Mouse (Mus musculus) ES-E14 (cell line): ENCODE results near the gene Rhbdd1. TPM values are rescaled to one million over a fixed set of nuclear protein-coding genes. Genes with fewer than 3 reads are reported as not detected.

Source experiments
- DNase-seq: peaks from one replicate; pipeline ENCODE4 v3.0.0-alpha.2; 2013; ENCODE audit warnings: low read depth, low spot score
- H3K27ac ChIP-seq: 2 replicates; pipeline ENCODE4 v1.5.1; 2012; ENCODE audit warnings: low read depth, mild to moderate bottlenecking, low read length, moderate library complexity, mixed read lengths; ENCODE audit not compliant: poor library complexity, insufficient read depth, severe bottlenecking
- H3K36me3 ChIP-seq: 2 replicates; pipeline ENCODE4 v1.6.1; 2012; ENCODE audit warnings: mild to moderate bottlenecking, low read length, moderate library complexity, mixed read lengths; ENCODE audit not compliant: control insufficient read depth, poor library complexity, insufficient read depth, severe bottlenecking
- H3K4me1 ChIP-seq, 2 experiments: fragments of 150-350 bp in 1 of 2; sonication (generic) in 1 of 2; 2 replicates each; pipeline ENCODE4 v1.6.1; 2012; ENCODE audit warnings: low read length in 2 of 2, mild to moderate bottlenecking in 1 of 2, mixed read lengths in 1 of 2; ENCODE audit not compliant: control insufficient read depth in 2 of 2, insufficient read depth in 2 of 2, poor library complexity in 1 of 2
- H3K4me3 ChIP-seq, 2 experiments: fragments of 150-350 bp in 1 of 2; sonication (generic) in 1 of 2; 2 replicates each; pipeline ENCODE4 v1.5.1; 2012; ENCODE audit warnings: low read length in 2 of 2, low read depth in 1 of 2, mild to moderate bottlenecking in 1 of 2, mixed read lengths in 1 of 2; ENCODE audit not compliant: insufficient read depth in 1 of 2, poor library complexity in 1 of 2, severe bottlenecking in 1 of 2
- H3K9ac ChIP-seq: 2 replicates; pipeline ENCODE4 v1.6.1; 2012; ENCODE audit warnings: low read depth, mild to moderate bottlenecking, low read length, mixed read lengths; ENCODE audit not compliant: poor library complexity, insufficient read depth, severe bottlenecking
- H3K9me3 ChIP-seq: fragments of 150-350 bp; sonication (generic); 2 replicates; pipeline ENCODE4 v1.6.1; 2012; ENCODE audit warnings: low read depth, mild to moderate bottlenecking, low read length; ENCODE audit not compliant: control insufficient read depth, insufficient read depth
- CHD2 ChIP-seq: IDR thresholded peaks from 2 replicates; pipeline ENCODE4 v1.6.1; 2014; ENCODE audit warnings: mild to moderate bottlenecking, low read depth, low read length, inconsistent platforms
- HCFC1 ChIP-seq: IDR thresholded peaks from 2 replicates; pipeline ENCODE4 v1.6.1; 2012; ENCODE audit warnings: low read length, inconsistent platforms, borderline replicate concordance; ENCODE audit not compliant: insufficient read depth
- MAFK ChIP-seq: IDR thresholded peaks from 2 replicates; pipeline ENCODE4 v1.6.1; 2014; ENCODE audit warnings: mild to moderate bottlenecking, low read depth, low read length, inconsistent platforms; ENCODE audit not compliant: insufficient read depth
- ZC3H11A ChIP-seq: IDR thresholded peaks from 2 replicates; pipeline ENCODE4 v1.6.1; 2012; ENCODE audit warnings: low read depth, mild to moderate bottlenecking, inconsistent platforms, low read length, borderline replicate concordance
- ZNF384 ChIP-seq: IDR thresholded peaks from 2 replicates; pipeline ENCODE4 v1.6.1; 2012; ENCODE audit warnings: low read depth, low read length, inconsistent platforms
- in situ Hi-C, 2 experiments: fragments of 600-800 bp; cut with MboI; formaldehyde crosslinking; loops; one replicate each; pipeline ENCODE4 v1.15.1; 2025; ENCODE audit warnings: low sequenced_read_pairs in 2 of 2, inconsistent platforms in 1 of 2; ENCODE audit not compliant: unreplicated experiment in 2 of 2
- total RNA-seq: library from RNA; depleted of rRNA; stranded (reverse); fragments of 300-350 nt; gene quantifications from 2 replicates; pipeline ENCODE4 v1.2.3, GENCODE M21; 2012

The Rhbdd1 gene
- total RNA-seq, 1 experiment, result 14.1 TPM

DNA sequence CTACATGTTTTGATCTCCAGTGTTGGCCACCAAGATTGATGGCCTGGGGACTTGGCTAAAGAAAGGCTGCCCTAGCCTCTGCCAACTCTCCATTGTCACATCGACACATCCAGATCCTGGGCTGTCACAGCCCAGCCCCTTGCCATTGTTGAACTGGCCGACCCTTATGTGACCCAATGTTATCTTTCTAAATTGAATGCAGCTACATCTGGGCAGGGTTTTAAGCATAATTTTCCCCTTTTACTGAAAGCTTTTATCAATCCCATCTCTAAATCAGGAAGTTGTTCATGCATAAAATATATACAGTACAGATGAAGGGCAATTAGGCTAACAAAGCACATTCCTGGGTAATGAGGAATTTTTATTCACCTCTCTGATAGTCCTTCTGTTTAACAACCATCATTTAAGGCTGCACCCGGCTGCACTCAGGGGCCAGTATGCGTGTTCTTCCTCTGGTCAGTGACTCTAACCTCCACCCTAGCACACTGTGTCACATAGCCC, 158.3 kb downstream of the Rhbdd1 start:
- no peak overlapping the region for H3K9ac ChIP-seq
- in situ Hi-C loops, result no loop called here
- no peak for DNase-seq
- no peaks in the 10 kb centered on the region for H3K36me3 ChIP-seq
- no peak overlapping the region for H3K4me3 ChIP-seq
- no peak overlapping the region for H3K27ac ChIP-seq
- H3K9me3 ChIP-seq, result no peaks in the 10 kb centered on the region
- TF ChIP-seq MAFK, result no peak
- TF ChIP-seq HCFC1, result no peak
- no peak for TF ChIP-seq ZNF384
- TF ChIP-seq CHD2, result no peak
- TF ChIP-seq ZC3H11A, result no peak
- H3K4me1 ChIP-seq, result no peaks in the 10 kb centered on the region

DNA sequence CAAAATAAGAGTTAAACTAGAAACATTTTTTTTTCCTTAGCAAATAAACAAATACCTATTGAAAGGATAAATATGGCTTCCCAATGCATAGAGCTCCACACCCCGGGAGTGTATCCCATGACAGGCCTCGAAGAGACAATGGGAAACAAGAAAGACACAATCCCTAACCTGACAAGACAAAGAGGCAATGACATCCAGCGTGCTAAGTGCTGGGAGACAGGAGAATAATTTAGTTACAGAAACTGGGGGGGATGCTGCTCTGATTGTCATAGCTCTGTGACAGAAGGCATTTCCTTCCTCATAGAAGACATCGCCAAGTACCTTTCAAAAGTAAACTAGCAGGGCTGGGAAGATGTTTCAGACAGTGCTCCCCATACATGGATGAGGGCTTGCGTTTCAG, 159.0 kb downstream of the Rhbdd1 start:
- TF ChIP-seq HCFC1, result no peak
- no peak for TF ChIP-seq MAFK
- no peak for TF ChIP-seq ZC3H11A
- no peak for TF ChIP-seq CHD2
- TF ChIP-seq ZNF384, result no peak
- no peak overlapping the region for H3K27ac ChIP-seq
- no peaks in the 10 kb centered on the region for H3K36me3 ChIP-seq
- H3K9me3 ChIP-seq, result no peaks in the 10 kb centered on the region
- no peak for DNase-seq
- no peak overlapping the region for H3K4me3 ChIP-seq
- H3K4me1 ChIP-seq, result no peaks in the 10 kb centered on the region
- no peak overlapping the region for H3K9ac ChIP-seq
- in situ Hi-C loops, result loop anchor here in 1 of 2 experiments (5.0 kb wide), 1 partner anchor 1158 kb away; no protein-coding TSS in a partner anchor

DNA sequence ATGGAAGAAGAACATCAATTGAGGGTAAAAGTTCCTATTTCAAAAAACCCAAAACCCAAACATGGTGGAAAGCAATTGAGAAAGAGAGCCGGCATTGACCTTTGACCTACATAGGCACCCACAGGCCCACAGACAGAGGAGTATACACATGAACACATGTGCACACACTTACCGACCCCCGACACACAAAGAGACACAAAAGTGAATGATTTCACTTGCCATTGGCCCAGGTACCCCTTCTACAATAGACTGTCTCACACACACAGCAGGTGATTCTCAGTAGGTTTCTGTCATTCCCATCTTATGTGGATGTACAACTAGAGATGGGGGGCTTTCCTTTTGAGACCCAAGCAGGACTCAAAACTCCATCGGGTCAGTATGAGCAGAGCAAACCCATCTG, 159.6 kb downstream of the Rhbdd1 start:
- Histone ChIP-seq H3K4me3 (no peak overlapping the region), H3K27ac (no peak overlapping the region), H3K9ac (no peak overlapping the region), H3K36me3 (no peaks in the 10 kb centered on the region), H3K4me1 (no peaks in the 10 kb centered on the region), H3K9me3 (no peaks in the 10 kb centered on the region)
- no peak for DNase-seq
- TF ChIP-seq CHD2 (no peak), ZNF384 (no peak), HCFC1 (no peak), MAFK (no peak), ZC3H11A (no peak)
- in situ Hi-C loops, result loop anchor here in 1 of 2 experiments (5.0 kb wide), 1 partner anchor 1159 kb away; no protein-coding TSS in a partner anchor

DNA sequence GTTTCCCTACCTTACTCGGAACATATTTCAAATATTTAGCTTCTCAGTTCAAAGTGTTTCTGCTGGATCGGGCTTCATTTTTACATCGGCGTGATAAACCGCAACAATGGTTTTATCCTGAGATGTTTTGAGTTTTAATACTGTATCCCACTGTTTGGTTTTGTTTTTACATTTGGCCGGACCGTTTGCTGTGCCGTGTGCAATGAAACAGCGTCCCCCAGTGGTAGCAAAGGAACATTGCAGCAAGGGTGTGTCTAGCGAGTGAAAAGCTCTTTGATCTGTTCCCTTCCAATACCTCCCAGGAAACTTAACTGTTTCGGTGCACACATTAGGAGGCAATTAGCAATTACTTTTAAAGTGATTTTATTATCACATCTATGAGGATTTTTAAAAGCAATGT, 160.0 kb downstream of the Rhbdd1 start:
- no peaks in the 10 kb centered on the region for H3K4me1 ChIP-seq
- DNase-seq, result peak; percentile 36
- H3K36me3 ChIP-seq, result no peaks in the 10 kb centered on the region
- H3K9me3 ChIP-seq, result no peaks in the 10 kb centered on the region
- no peak overlapping the region for H3K4me3 ChIP-seq
- TF ChIP-seq HCFC1 (no peak), ZC3H11A (peak; percentile 86)
- in situ Hi-C loops, result loop anchor here in 1 of 2 experiments (5.0 kb wide), 1 partner anchor 1159 kb away; no protein-coding TSS in a partner anchor
- no peak overlapping the region for H3K27ac ChIP-seq
- H3K9ac ChIP-seq, result no peak overlapping the region

DNA sequence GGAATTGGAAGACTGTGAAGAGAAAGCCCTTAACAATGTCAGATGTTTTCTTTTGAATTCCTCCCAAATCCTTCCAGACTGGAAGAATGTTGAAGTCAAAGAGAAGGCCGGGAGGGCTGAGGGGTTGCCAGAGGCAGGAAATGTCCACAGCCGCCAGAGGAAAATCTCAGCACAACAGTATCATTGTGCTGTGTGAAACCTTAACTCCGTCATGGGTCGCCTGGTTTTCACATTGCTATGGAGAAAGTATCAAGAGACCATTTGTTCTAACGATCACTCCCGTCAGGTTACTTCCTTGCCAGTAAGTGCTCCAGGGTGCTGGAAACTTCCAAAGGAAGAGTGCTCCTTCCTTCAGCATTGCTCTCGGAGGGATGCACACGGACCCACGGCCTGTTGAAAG, 160.5 kb downstream of the Rhbdd1 start:
- no peak for TF ChIP-seq CHD2
- no peak for TF ChIP-seq MAFK
- no peak for TF ChIP-seq HCFC1
- TF ChIP-seq ZC3H11A, result no peak
- TF ChIP-seq ZNF384, result no peak
- no peak overlapping the region for H3K27ac ChIP-seq
- H3K36me3 ChIP-seq, result no peaks in the 10 kb centered on the region
- H3K9me3 ChIP-seq, result no peaks in the 10 kb centered on the region
- no peak overlapping the region for H3K4me3 ChIP-seq
- DNase-seq, result peak; percentile 13
- in situ Hi-C loops, result loop anchor here in 1 of 2 experiments (5.0 kb wide), 1 partner anchor 1159 kb away; no protein-coding TSS in a partner anchor
- H3K4me1 ChIP-seq, result no peaks in the 10 kb centered on the region
- no peak overlapping the region for H3K9ac ChIP-seq
